Mouse (Mus musculus) intestine, embryonic 16.5 days (tissue): Measurements from ENCODE around the gene Ppp1r21. TPM values are rescaled to one million over a fixed set of nuclear protein-coding genes. Genes with fewer than 3 reads are reported as not detected.

Source experiments
- ATAC-seq: fragments of 200-750 bp; cut with Nextera tagmentation; 2 replicates; pipeline ENCODE4 v1.8.0; 2017; ENCODE audit warnings: moderate TSS enrichment, moderate library complexity
- H3K27ac ChIP-seq: fragments of 300-500 bp; sonication (generic); 2 replicates; pipeline ENCODE4 v1.5.1; 2014; ENCODE audit warnings: mild to moderate bottlenecking, low read length
- H3K27me3 ChIP-seq: fragments of 300-500 bp; sonication (generic); replicated peaks from 2 replicates; pipeline ENCODE4 v1.6.1; 2014; ENCODE audit warnings: low read length, control low read depth, mixed read lengths; ENCODE audit not compliant: control insufficient read depth, insufficient read depth
- H3K36me3 ChIP-seq: fragments of 300-500 bp; sonication (generic); 2 replicates; pipeline ENCODE4 v1.6.1; 2014; ENCODE audit warnings: low read length, control low read depth; ENCODE audit not compliant: control insufficient read depth, insufficient read depth
- H3K4me1 ChIP-seq: fragments of 300-500 bp; sonication (generic); 2 replicates; pipeline ENCODE4 v1.6.1; 2014; ENCODE audit warnings: low read length, control low read depth, mixed read lengths; ENCODE audit not compliant: control insufficient read depth, insufficient read depth
- H3K4me2 ChIP-seq: fragments of 300-500 bp; sonication (generic); 2 replicates; pipeline ENCODE4 v1.6.1; 2014; ENCODE audit warnings: low read depth, low read length, control low read depth
- H3K4me3 ChIP-seq: fragments of 300-500 bp; sonication (generic); 2 replicates; pipeline ENCODE4 v1.5.1; 2014; ENCODE audit warnings: mild to moderate bottlenecking, low read length
- H3K9ac ChIP-seq: fragments of 300-500 bp; sonication (generic); 2 replicates; pipeline ENCODE4 v1.6.1; 2014; ENCODE audit warnings: low read depth, low read length
- H3K9me3 ChIP-seq: fragments of 300-500 bp; sonication (generic); 2 replicates; pipeline ENCODE4 v1.6.1; 2016; ENCODE audit warnings: low read length, control low read depth; ENCODE audit not compliant: control insufficient read depth
- WGBS: fragments of 180-500 bp; shearing (Covaris S2); extraction: QIAGEN DNeasy Blood & Tissue Kit; methylation state at CpG from one replicate; pipeline ENCODE4 v1.1.7; 2014; 5-methylcytosine and 5-hydroxymethylcytosine counted together
- polyA plus RNA-seq: library from polyadenylated mRNA; unstranded; fragments of >200 nt; fragmentation: Nextera tagmentation; extraction: Ambion mirVana; gene quantifications from 2 replicates; pipeline ENCODE4 v1.2.1, GENCODE M21; 2015

The Ppp1r21 gene
- polyA plus RNA-seq, 1 experiment from 2014 or later: 17.8 TPM

- peak; percentile 92 for ATAC-seq
- Histone ChIP-seq H3K36me3 (peaks cover 3% of the 10 kb centered on the region), H3K4me1 (peaks cover 17% of the 10 kb centered on the region), H3K4me3 (no peak overlapping the region), H3K9me3 (no peaks in the 10 kb centered on the region), H3K27me3 (no peaks in the 10 kb centered on the region), H3K9ac (0 out of 2 replicates have a peak overlapping the region, but pooled peaks have one; percentile 26), H3K4me2 (no peak overlapping the region), H3K27ac (peak overlapping the region; percentile 40)
- 72% methylated on average over 11 of the region's 11 CpGs for WGBS
Measured at GRCm38 (mm10) chr17:88553473-88554087, 23.7 kb downstream of the Ppp1r21 start.

GRCm38 (mm10) chr17:88556176-88556575 is 26.3 kb downstream of the Ppp1r21 start:
- ATAC-seq: no peak
- 82% methylated on average over 13 of the region's 13 CpGs for WGBS

GRCm38 (mm10) chr17:88556688-88557087 is 26.8 kb downstream of the Ppp1r21 start:
- Histone ChIP-seq H3K36me3 (peaks cover 9% of the 10 kb centered on the region; the same call in 1 of the 2 replicates), H3K9ac (no peak overlapping the region), H3K4me2 (no peak overlapping the region), H3K4me3 (no peak overlapping the region), H3K9me3 (no peaks in the 10 kb centered on the region), H3K27ac (no peak overlapping the region), H3K27me3 (no peaks in the 10 kb centered on the region), H3K4me1 (peaks cover 17% of the 10 kb centered on the region)
- WGBS: 84% methylated on average over 4 of the region's 4 CpGs
- no peak for ATAC-seq

More at GRCm38 (mm10) chr17:88556176-88556575, 26.3 kb downstream of the Ppp1r21 start:
- Histone ChIP-seq H3K4me2 (no peak overlapping the region), H3K9ac (no peak overlapping the region), H3K9me3 (no peaks in the 10 kb centered on the region), H3K4me1 (peaks cover 17% of the 10 kb centered on the region), H3K36me3 (peaks cover 5% of the 10 kb centered on the region; the same call in 1 of the 2 replicates), H3K27me3 (no peaks in the 10 kb centered on the region), H3K27ac (no peak overlapping the region), H3K4me3 (no peak overlapping the region)

- Histone ChIP-seq H3K4me2 (no peak overlapping the region), H3K9me3 (no peaks in the 10 kb centered on the region), H3K27ac (no peak overlapping the region), H3K27me3 (no peaks in the 10 kb centered on the region), H3K36me3 (peaks cover 9% of the 10 kb centered on the region; the same call in 1 of the 2 replicates), H3K9ac (no peak overlapping the region), H3K4me1 (peaks cover 10% of the 10 kb centered on the region), H3K4me3 (no peak overlapping the region)
- peak; percentile 57; the same call in 1 of the 2 replicates for ATAC-seq
- WGBS: 35% methylated on average over 13 of the region's 13 CpGs
Measured at GRCm38 (mm10) chr17:88558168-88558842, 28.4 kb downstream of the Ppp1r21 start.

- Histone ChIP-seq H3K36me3 (peaks cover 12% of the 10 kb centered on the region), H3K27me3 (no peaks in the 10 kb centered on the region), H3K9ac (no peak overlapping the region), H3K4me1 (peaks cover 6% of the 10 kb centered on the region; the same call in 1 of the 2 replicates), H3K27ac (no peak overlapping the region), H3K4me2 (no peak overlapping the region), H3K4me3 (no peak overlapping the region), H3K9me3 (no peaks in the 10 kb centered on the region)
- 0 out of 2 replicates have a peak, but pooled peaks have one; percentile 46 for ATAC-seq
- WGBS: 33% methylated on average over 3 of the region's 3 CpGs
Measured at GRCm38 (mm10) chr17:88563611-88564010, 33.7 kb downstream of the Ppp1r21 start.

- H3K4me3 ChIP-seq: no peak overlapping the region
- H3K27me3 ChIP-seq: no peaks in the 10 kb centered on the region
- no peak overlapping the region for H3K4me2 ChIP-seq
- 85% methylated on average over 10 of the region's 10 CpGs for WGBS
- H3K36me3 ChIP-seq: peaks cover 25% of the 10 kb centered on the region
- H3K9ac ChIP-seq: no peak overlapping the region
- no peak overlapping the region for H3K27ac ChIP-seq
- H3K4me1 ChIP-seq: no peaks in the 10 kb centered on the region
- H3K9me3 ChIP-seq: no peaks in the 10 kb centered on the region
- no peak for ATAC-seq
Measured at GRCm38 (mm10) chr17:88569807-88570540, 40.1 kb downstream of the Ppp1r21 start.

GRCm38 (mm10) chr17:88570784-88571183 is 40.9 kb downstream of the Ppp1r21 start:
- Histone ChIP-seq H3K27ac (no peak overlapping the region), H3K4me1 (no peaks in the 10 kb centered on the region), H3K9ac (no peak overlapping the region), H3K4me2 (no peak overlapping the region), H3K4me3 (no peak overlapping the region), H3K9me3 (no peaks in the 10 kb centered on the region), H3K36me3 (peaks cover 25% of the 10 kb centered on the region), H3K27me3 (no peaks in the 10 kb centered on the region)
- 87% methylated on average over 11 of the region's 11 CpGs for WGBS
- ATAC-seq: no peak

- no peak overlapping the region for H3K9ac ChIP-seq
- H3K27ac ChIP-seq: no peak overlapping the region
- WGBS: 74% methylated on average over 5 of the region's 5 CpGs
- no peak overlapping the region for H3K4me2 ChIP-seq
- ATAC-seq: no peak
- no peak overlapping the region for H3K4me3 ChIP-seq
- H3K36me3 ChIP-seq: peaks cover 21% of the 10 kb centered on the region
- no peaks in the 10 kb centered on the region for H3K9me3 ChIP-seq
- no peaks in the 10 kb centered on the region for H3K4me1 ChIP-seq
- no peaks in the 10 kb centered on the region for H3K27me3 ChIP-seq
Measured at GRCm38 (mm10) chr17:88574811-88575210, 44.9 kb downstream of the Ppp1r21 start.

GRCm38 (mm10) chr17:88578522-88579242 is 48.8 kb downstream of the Ppp1r21 start:
- ATAC-seq: no peak
- peaks cover 17% of the 10 kb centered on the region for H3K4me1 ChIP-seq
- 73% methylated on average over 20 of the region's 20 CpGs for WGBS
- no peak overlapping the region for H3K27ac ChIP-seq
- peaks cover 4% of the 10 kb centered on the region; the same call in 1 of the 2 replicates for H3K36me3 ChIP-seq
- H3K9me3 ChIP-seq: no peaks in the 10 kb centered on the region
- H3K9ac ChIP-seq: no peak overlapping the region
- H3K27me3 ChIP-seq: no peaks in the 10 kb centered on the region
- H3K4me3 ChIP-seq: no peak overlapping the region
- H3K4me2 ChIP-seq: no peak overlapping the region
